Mouse (Mus musculus) intestine, postnatal 0 days (tissue): Measurements from ENCODE around the gene Pip5k1c. TPM values are rescaled to one million over a fixed set of nuclear protein-coding genes. Genes with fewer than 3 reads are reported as not detected.

Experiments used
- ATAC-seq: fragments of 200-750 bp; cut with Nextera tagmentation; 2 replicates; pipeline ENCODE4 v1.8.0; 2017; ENCODE audit warnings: mild to moderate bottlenecking, moderate TSS enrichment, moderate library complexity
- H3K27ac ChIP-seq: fragments of 300-500 bp; sonication (generic); 2 replicates; pipeline ENCODE4 v1.5.1; 2014; ENCODE audit warnings: mild to moderate bottlenecking, low read depth, low read length, moderate library complexity
- H3K27me3 ChIP-seq: fragments of 300-500 bp; sonication (generic); replicated peaks from 2 replicates; pipeline ENCODE4 v1.6.1; 2014; ENCODE audit warnings: low read length, mixed read lengths; ENCODE audit not compliant: control insufficient read depth, insufficient read depth
- H3K36me3 ChIP-seq: fragments of 300-500 bp; sonication (generic); 2 replicates; pipeline ENCODE4 v1.6.1; 2014; ENCODE audit warnings: mild to moderate bottlenecking, moderate library complexity; ENCODE audit not compliant: control insufficient read depth, insufficient read depth
- H3K4me1 ChIP-seq: fragments of 300-500 bp; sonication (generic); replicated peaks from 2 replicates; pipeline ENCODE4 v1.6.1; 2014; ENCODE audit warnings: antibody characterized with exemption, low read length, mixed read lengths; ENCODE audit not compliant: control insufficient read depth, insufficient read depth
- H3K4me2 ChIP-seq: fragments of 300-500 bp; sonication (generic); replicated peaks from 2 replicates; pipeline ENCODE4 v1.6.1; 2014; ENCODE audit warnings: low read depth, mild to moderate bottlenecking, moderate library complexity
- H3K4me3 ChIP-seq: fragments of 300-500 bp; sonication (generic); 2 replicates; pipeline ENCODE4 v1.5.1; 2014; ENCODE audit warnings: low read depth, low read length
- H3K9ac ChIP-seq: fragments of 300-500 bp; sonication (generic); 2 replicates; pipeline ENCODE4 v1.6.1; 2014; ENCODE audit warnings: mild to moderate bottlenecking, low read depth, low read length
- H3K9me3 ChIP-seq: fragments of 300-500 bp; sonication (generic); 2 replicates; pipeline ENCODE4 v1.6.1; 2016; ENCODE audit warnings: mixed run types; ENCODE audit not compliant: control insufficient read depth
- CTCF ChIP-seq: sonication (generic); IDR thresholded peaks from 2 replicates; pipeline ENCODE4 v1.5.1; 2016; ENCODE audit warnings: low read depth, mild to moderate bottlenecking, control low read depth, antibody characterized with exemption, moderate library complexity
- WGBS: fragments of 180-500 bp; shearing (Covaris S2); extraction: QIAGEN DNeasy Blood & Tissue Kit; methylation state at CpG from one replicate; pipeline ENCODE4 v1.1.7; 2014; 5-methylcytosine and 5-hydroxymethylcytosine counted together
- polyA plus RNA-seq: library from polyadenylated mRNA; unstranded; fragments of >200 nt; fragmentation: Nextera tagmentation; extraction: Ambion mirVana; gene quantifications from 2 replicates; pipeline ENCODE4 v1.2.1, GENCODE M21; 2015

Gene Pip5k1c
- polyA plus RNA-seq, 1 experiment from 2014 or later: 27.2 TPM

GRCm38 (mm10) chr10:81252424-81253419, 40.0 kb upstream of the Pip5k1c start, which contains the start of gene Matk:
Gene Matk, plus strand, starts transcription at chr10:81252935.
- Histone ChIP-seq H3K4me3 (peak within 1 kb of the TSS; percentile 5; the same call in 1 of the 2 replicates), H3K4me2 (no peak within 1 kb of the TSS), H3K9ac (no peak within 1 kb of the TSS), H3K4me1 (peaks cover 5% of the 10 kb centered on the region; the same call in 1 of the 2 replicates), H3K27me3 (peaks cover 47% of the 10 kb centered on the region), H3K36me3 (no peaks in the 10 kb centered on the region), H3K9me3 (no peaks in the 10 kb centered on the region), H3K27ac (no peak within 1 kb of the TSS)
- peak; percentile 23; the same call in 1 of the 2 replicates for TF ChIP-seq CTCF
- no peak for ATAC-seq
- 11% methylated on average over 44 of the region's 44 CpGs for WGBS

- no peak overlapping the region for H3K4me3 ChIP-seq
- H3K9me3 ChIP-seq: no peaks in the 10 kb centered on the region
- no peak overlapping the region for H3K27ac ChIP-seq
- H3K4me2 ChIP-seq: no peak overlapping the region
- H3K9ac ChIP-seq: no peak overlapping the region
- H3K36me3 ChIP-seq: no peaks in the 10 kb centered on the region
- no peak for TF ChIP-seq CTCF
- ATAC-seq: no peak
- 63% methylated on average over 1 of the region's 1 CpGs for WGBS
- H3K27me3 ChIP-seq: peaks cover 55% of the 10 kb centered on the region
- H3K4me1 ChIP-seq: no peaks in the 10 kb centered on the region
Observed at GRCm38 (mm10) chr10:81254886-81255285, 37.9 kb upstream of the Pip5k1c start.

- TF ChIP-seq CTCF: no peak
- Histone ChIP-seq H3K9me3 (peaks cover 3% of the 10 kb centered on the region; the same call in 1 of the 2 replicates), H3K36me3 (no peaks in the 10 kb centered on the region; the same call in 1 of the 2 replicates), H3K9ac (peak overlapping the region; percentile 22; the same call in 1 of the 2 replicates), H3K4me3 (peak overlapping the region; percentile 43), H3K27me3 (peaks cover 46% of the 10 kb centered on the region), H3K4me2 (peak overlapping the region; percentile 70), H3K4me1 (no peaks in the 10 kb centered on the region), H3K27ac (no peak overlapping the region)
- ATAC-seq: no peak
- WGBS: 2% methylated on average over 61 of the region's 62 CpGs
Observed at GRCm38 (mm10) chr10:81257158-81258039, 35.4 kb upstream of the Pip5k1c start.

GRCm38 (mm10) chr10:81259225-81259884, 33.4 kb upstream of the Pip5k1c start:
- Histone ChIP-seq H3K9ac (no peak overlapping the region), H3K27ac (no peak overlapping the region), H3K4me1 (no peaks in the 10 kb centered on the region), H3K27me3 (peaks cover 26% of the 10 kb centered on the region), H3K4me3 (no peak overlapping the region), H3K9me3 (peaks cover 3% of the 10 kb centered on the region; the same call in 1 of the 2 replicates), H3K36me3 (peaks cover 19% of the 10 kb centered on the region), H3K4me2 (no peak overlapping the region)
- no peak for ATAC-seq
- WGBS: 37% methylated on average over 21 of the region's 21 CpGs
- TF ChIP-seq CTCF: no peak

- peaks cover 28% of the 10 kb centered on the region for H3K36me3 ChIP-seq
- H3K4me1 ChIP-seq: no peaks in the 10 kb centered on the region
- no peak overlapping the region for H3K4me3 ChIP-seq
- ATAC-seq: no peak
- TF ChIP-seq CTCF: no peak
- peaks cover 19% of the 10 kb centered on the region for H3K27me3 ChIP-seq
- H3K9me3 ChIP-seq: peaks cover 3% of the 10 kb centered on the region; the same call in 1 of the 2 replicates
- 84% methylated on average over 4 of the region's 4 CpGs for WGBS
- H3K27ac ChIP-seq: no peak overlapping the region
- H3K4me2 ChIP-seq: no peak overlapping the region
- no peak overlapping the region for H3K9ac ChIP-seq
Observed at GRCm38 (mm10) chr10:81261025-81261424, 31.7 kb upstream of the Pip5k1c start.
